Mouse (Mus musculus) testis, adult 2 months (tissue): ENCODE data around the gene Rfx4.

ENCODE experiments used
- CTCF ChIP-seq: fragments of 200-500 bp; IDR thresholded peaks from 2 replicates; pipeline ENCODE4 v1.5.1; 2012; ENCODE audit warnings: low read depth, mild to moderate bottlenecking, inconsistent platforms, low read length, moderate library complexity; ENCODE audit not compliant: control insufficient read depth, insufficient read depth, insufficient replicate concordance
- POLR2A ChIP-seq: fragments of 200-500 bp; IDR thresholded peaks from 2 replicates; pipeline ENCODE4 v1.6.1; 2012; ENCODE audit warnings: low read depth, mild to moderate bottlenecking, inconsistent platforms, low read length, moderate library complexity; ENCODE audit not compliant: control insufficient read depth

- no peak for TF ChIP-seq CTCF
- TF ChIP-seq POLR2A, result no peak
Measured at GRCm38 (mm10) chr10:84913148-84913547, 157.3 kb downstream of the Rfx4 start.
